Mouse (Mus musculus) embryonic facial prominence, embryonic 11.5 days (tissue): Measurements from ENCODE around the gene Klc4. TPM values are rescaled to one million over a fixed set of nuclear protein-coding genes. Genes with fewer than 3 reads are reported as not detected.
A peak's percentile ranks its signal among the peaks of the same experiment; 100 is the strongest.

Experiments used
- ATAC-seq: fragments of 200-750 bp; cut with Nextera tagmentation; replicated peaks from 2 replicates; pipeline ENCODE4 v1.8.0; 2017; ENCODE audit warnings: low read depth; ENCODE audit not compliant: insufficient number of reproducible peaks, low FRiP score, low TSS enrichment
- DNase-seq: peaks from one replicate; pipeline ENCODE4 v3.0.0-alpha.2; 2015; ENCODE audit warnings: low spot score
- H3K27ac ChIP-seq: fragments of 300-500 bp; sonication (generic); replicated peaks from 2 replicates; pipeline ENCODE4 v1.5.1; 2014; ENCODE audit warnings: mild to moderate bottlenecking, low read depth, low read length, control low read depth
- H3K27me3 ChIP-seq: fragments of 300-500 bp; sonication (generic); 2 replicates; pipeline ENCODE4 v1.6.1; 2014; ENCODE audit warnings: mild to moderate bottlenecking, low read length, moderate library complexity, mixed read lengths; ENCODE audit not compliant: control insufficient read depth, insufficient read depth
- H3K36me3 ChIP-seq: fragments of 300-500 bp; sonication (generic); replicated peaks from 2 replicates; pipeline ENCODE4 v1.6.1; 2014; ENCODE audit warnings: low read depth, mild to moderate bottlenecking, low read length, moderate library complexity, mixed read lengths; ENCODE audit not compliant: control insufficient read depth, insufficient read depth
- H3K4me1 ChIP-seq: fragments of 300-500 bp; sonication (generic); 2 replicates; pipeline ENCODE4 v1.6.1; 2014; ENCODE audit warnings: low read length, mixed read lengths; ENCODE audit not compliant: control insufficient read depth, insufficient read depth
- H3K4me2 ChIP-seq: fragments of 300-500 bp; sonication (generic); 2 replicates; pipeline ENCODE4 v1.6.1; 2014; ENCODE audit warnings: low read depth, mild to moderate bottlenecking, control low read depth, low read length, moderate library complexity
- H3K4me3 ChIP-seq: fragments of 300-500 bp; sonication (generic); 2 replicates; pipeline ENCODE4 v1.5.1; 2014; ENCODE audit warnings: low read depth, low read length, control low read depth
- H3K9ac ChIP-seq: fragments of 300-500 bp; sonication (generic); replicated peaks from 2 replicates; pipeline ENCODE4 v1.6.1; 2014; ENCODE audit warnings: mild to moderate bottlenecking, control low read depth, low read length
- H3K9me3 ChIP-seq: fragments of 300-500 bp; sonication (generic); replicated peaks from 2 replicates; pipeline ENCODE4 v1.6.1; 2016; ENCODE audit warnings: mild to moderate bottlenecking, low read length, inconsistent platforms, mixed read lengths; ENCODE audit not compliant: control insufficient read depth
- WGBS: fragments of 180-500 bp; shearing (Covaris S2); extraction: QIAGEN DNeasy Blood & Tissue Kit; methylation state at CpG from one replicate; pipeline ENCODE4 v1.1.7; 2014; 5-methylcytosine and 5-hydroxymethylcytosine counted together
- polyA plus RNA-seq: library from polyadenylated mRNA; unstranded; fragments of >200 nt; fragmentation: Nextera tagmentation; extraction: Ambion mirVana; gene quantifications from 2 replicates; pipeline ENCODE4 v1.2.1, GENCODE M21; 2014

The Klc4 gene
- polyA plus RNA-seq, 1 experiment from 2014 or later: 17.7 TPM

DNA sequence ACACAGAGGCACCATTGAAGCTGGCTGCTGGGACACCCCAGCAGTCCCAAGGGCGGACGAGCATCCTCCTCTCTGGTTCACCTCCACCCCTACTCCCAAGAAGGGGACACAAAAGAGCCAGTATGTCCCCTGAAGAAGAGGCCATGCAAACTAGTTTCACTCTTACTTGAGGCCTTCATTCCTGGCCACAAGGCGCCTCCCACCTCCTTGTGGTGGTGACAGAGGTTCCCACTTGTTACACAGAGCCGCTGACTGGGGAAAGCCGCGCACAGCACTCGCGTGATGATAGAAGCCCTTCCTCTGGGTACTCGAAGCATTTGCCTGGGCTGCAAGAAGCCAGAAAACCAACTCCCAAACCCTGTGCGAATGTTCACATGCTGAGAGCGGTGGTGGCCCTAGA, 23.6 kb downstream of the Klc4 start:
- DNase-seq (no peak), ATAC-seq (no peak)
- H3K27ac ChIP-seq: no peak overlapping the region
- peaks cover 22% of the 10 kb centered on the region for H3K4me1 ChIP-seq
- WGBS: 66% methylated on average over 11 of the region's 11 CpGs
- no peak overlapping the region for H3K4me3 ChIP-seq
- H3K27me3 ChIP-seq: no peaks in the 10 kb centered on the region
- H3K4me2 ChIP-seq: no peak overlapping the region
- no peaks in the 10 kb centered on the region for H3K36me3 ChIP-seq
- H3K9me3 ChIP-seq: no peaks in the 10 kb centered on the region
- no peak overlapping the region for H3K9ac ChIP-seq

DNA sequence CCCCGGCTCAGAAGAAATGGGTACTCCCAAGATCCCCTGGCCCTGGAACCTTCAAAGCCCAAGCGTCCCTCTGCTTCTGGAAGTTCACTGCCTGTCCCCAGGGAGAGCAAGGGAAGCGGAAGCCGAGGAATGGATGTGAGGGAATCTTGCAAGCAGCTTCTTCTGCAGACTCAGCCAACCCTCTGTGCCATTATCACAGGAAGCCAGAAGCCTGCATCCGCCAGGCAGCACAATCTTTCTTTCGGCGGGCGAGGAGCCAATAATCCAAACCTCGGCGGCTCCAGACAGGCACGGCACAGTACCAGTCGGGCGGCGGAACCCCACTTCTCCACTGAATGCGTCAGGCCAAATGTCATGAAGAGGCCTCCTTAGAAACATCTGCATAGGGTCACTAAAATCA, 24.5 kb downstream of the Klc4 start:
- Histone ChIP-seq H3K4me3 (no peak overlapping the region), H3K9ac (no peak overlapping the region; the same call in 1 of the 2 replicates), H3K4me2 (peak overlapping the region; percentile 4; the same call in 1 of the 2 replicates), H3K27me3 (no peaks in the 10 kb centered on the region), H3K9me3 (no peaks in the 10 kb centered on the region), H3K36me3 (no peaks in the 10 kb centered on the region), H3K27ac (no peak overlapping the region), H3K4me1 (peaks cover 23% of the 10 kb centered on the region)
- WGBS: 73% methylated on average over 15 of the region's 15 CpGs
- DNase-seq (no peak), ATAC-seq (no peak)

DNA sequence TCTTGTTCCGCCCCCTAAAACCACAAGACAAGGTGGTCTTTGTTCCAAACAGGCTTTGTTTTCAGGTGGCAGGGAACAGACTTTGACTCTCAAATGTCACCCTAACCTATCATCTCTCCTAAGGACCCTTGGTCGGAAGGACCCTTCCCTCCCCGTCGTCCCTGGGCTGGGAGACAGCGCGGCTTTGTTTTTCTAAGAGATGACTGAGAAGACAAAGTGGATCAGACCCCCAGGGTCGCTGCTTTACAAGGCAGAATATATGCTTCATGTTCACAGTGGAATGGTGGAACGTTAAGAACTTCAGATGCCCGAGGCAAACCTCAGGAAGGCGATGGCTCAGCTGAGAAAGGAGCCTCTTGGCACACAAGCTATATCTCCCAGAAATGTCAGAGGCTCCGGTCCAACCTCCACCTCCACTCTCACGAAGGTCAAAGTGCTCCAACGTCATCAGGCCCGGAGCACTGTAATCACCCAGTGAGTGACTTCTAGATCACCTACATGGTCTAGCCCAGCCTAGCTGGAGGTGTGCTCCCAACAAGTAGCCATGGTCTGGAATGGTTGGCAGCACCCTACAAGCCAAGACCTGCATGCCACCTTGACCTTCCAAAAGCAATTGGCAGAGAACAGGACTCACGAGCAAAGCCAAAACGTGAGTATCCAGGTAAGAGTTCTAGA, 26.0 kb downstream of the Klc4 start:
- Histone ChIP-seq H3K36me3 (no peaks in the 10 kb centered on the region), H3K27ac (peak overlapping the region; percentile 98), H3K4me1 (peaks cover 21% of the 10 kb centered on the region), H3K4me2 (peak overlapping the region; percentile 22), H3K27me3 (no peaks in the 10 kb centered on the region), H3K9ac (peak overlapping the region; percentile 61), H3K4me3 (no peak overlapping the region), H3K9me3 (no peaks in the 10 kb centered on the region)
- DNase-seq (no peak), ATAC-seq (0 out of 2 replicates have a peak, but pooled peaks have one; percentile 7)
- 25% methylated on average over 16 of the region's 16 CpGs for WGBS

DNA sequence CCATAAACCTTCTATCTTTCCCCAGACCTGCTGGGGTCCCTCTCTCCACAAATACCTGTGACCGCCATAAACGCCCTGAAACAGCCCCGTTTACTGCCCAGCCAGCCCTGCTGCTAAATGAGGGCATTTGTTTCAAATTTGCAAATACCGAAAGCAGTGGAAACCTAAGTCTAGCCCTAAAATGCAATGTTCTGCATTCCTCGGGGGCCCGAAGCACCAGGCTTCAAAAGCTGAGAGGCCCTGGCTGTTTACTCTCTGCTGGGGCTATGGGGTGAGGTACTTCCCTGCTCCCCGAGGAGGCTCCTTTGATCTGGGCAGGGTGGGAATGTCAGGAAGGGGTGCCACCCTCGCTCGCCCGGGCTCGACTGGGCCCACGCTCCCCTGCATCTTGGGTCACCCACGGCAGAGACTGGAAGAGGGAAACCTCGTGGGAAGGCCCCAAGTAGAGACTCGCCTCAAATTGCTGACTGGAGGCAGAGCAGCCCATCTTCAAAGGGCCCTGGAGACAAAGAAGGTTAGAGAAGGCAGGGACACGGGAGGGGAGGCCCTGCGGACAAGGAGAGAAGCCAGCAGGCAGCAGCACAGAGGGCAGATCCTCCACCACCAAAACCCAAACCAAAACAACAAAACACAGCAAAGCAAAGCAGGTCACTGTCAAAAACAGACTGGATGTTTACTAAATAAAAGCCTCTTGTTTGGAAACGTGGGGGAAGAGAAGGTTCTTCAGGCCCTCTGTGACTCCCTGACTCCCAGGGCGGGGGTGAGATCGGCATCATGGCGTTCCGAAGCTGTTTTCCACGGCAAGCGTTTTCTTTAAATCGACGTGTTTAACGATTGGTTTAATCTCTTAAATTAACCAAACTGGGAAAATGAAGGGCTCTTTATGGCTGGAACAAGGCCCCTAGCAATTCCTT, 26.8 kb downstream of the Klc4 start:
- peak; percentile 65 for DNase-seq
- H3K27ac ChIP-seq: peak overlapping the region; percentile 98
- ATAC-seq: peak; percentile 29; the same call in 1 of the 2 replicates
- H3K9ac ChIP-seq: peak overlapping the region; percentile 61
- H3K4me2 ChIP-seq: peak overlapping the region; percentile 30
- H3K9me3 ChIP-seq: no peaks in the 10 kb centered on the region
- H3K36me3 ChIP-seq: no peaks in the 10 kb centered on the region
- H3K4me1 ChIP-seq: peaks cover 18% of the 10 kb centered on the region
- H3K4me3 ChIP-seq: peak overlapping the region; percentile 7; the same call in 1 of the 2 replicates
- H3K27me3 ChIP-seq: no peaks in the 10 kb centered on the region
- 3% methylated on average over 27 of the region's 27 CpGs for WGBS

DNA sequence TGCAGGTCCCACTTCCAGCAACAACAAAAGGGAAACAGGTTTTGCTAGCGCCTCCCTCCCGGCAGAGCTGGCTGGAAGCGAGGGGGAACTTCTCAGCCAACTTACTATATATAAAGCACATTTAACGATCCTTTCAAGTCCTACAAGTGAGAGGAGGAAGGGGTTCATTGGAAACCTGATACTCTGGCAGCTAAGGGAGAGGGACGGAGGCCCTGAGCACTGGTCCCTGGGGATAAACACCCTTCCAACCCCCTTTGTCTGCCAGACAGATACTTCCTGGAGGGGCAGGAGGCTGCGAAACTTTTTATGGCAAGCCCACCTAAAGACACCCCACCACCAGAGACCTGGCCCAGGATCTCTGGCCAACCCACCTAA, 27.4 kb downstream of the Klc4 start:
- Histone ChIP-seq H3K9me3 (no peaks in the 10 kb centered on the region), H3K4me2 (peak overlapping the region; percentile 30), H3K4me1 (peaks cover 19% of the 10 kb centered on the region), H3K36me3 (no peaks in the 10 kb centered on the region), H3K9ac (peak overlapping the region; percentile 61), H3K27ac (peak overlapping the region; percentile 98), H3K4me3 (no peak overlapping the region), H3K27me3 (no peaks in the 10 kb centered on the region)
- DNase-seq: peak; percentile 62
- no peak for ATAC-seq
- WGBS: 4% methylated on average over 6 of the region's 6 CpGs

DNA sequence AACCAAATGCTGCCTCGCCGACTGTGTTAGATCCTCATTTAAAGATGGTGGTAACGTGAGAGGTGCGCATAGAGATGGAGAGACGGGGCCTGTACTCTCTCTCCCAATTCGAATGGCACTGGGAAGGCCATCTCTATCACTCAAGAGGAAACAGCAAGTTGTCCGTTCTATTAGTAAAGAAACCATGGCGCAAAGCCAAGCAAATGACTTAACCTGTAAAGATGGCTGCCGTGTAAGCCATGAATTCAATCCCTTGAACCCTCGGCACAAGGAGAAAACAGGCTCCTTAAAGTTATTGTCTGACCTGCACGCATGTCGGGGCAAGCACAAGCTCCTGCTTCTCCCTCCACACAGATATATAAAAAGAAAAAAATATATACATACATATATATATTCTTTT, 28.0 kb downstream of the Klc4 start:
- Histone ChIP-seq H3K27ac (peak overlapping the region; percentile 98), H3K9me3 (no peaks in the 10 kb centered on the region), H3K4me3 (no peak overlapping the region), H3K4me2 (no peak overlapping the region), H3K27me3 (no peaks in the 10 kb centered on the region), H3K4me1 (peaks cover 20% of the 10 kb centered on the region), H3K36me3 (no peaks in the 10 kb centered on the region), H3K9ac (no peak overlapping the region)
- DNase-seq (no peak), ATAC-seq (no peak)
- WGBS: 54% methylated on average over 12 of the region's 12 CpGs

DNA sequence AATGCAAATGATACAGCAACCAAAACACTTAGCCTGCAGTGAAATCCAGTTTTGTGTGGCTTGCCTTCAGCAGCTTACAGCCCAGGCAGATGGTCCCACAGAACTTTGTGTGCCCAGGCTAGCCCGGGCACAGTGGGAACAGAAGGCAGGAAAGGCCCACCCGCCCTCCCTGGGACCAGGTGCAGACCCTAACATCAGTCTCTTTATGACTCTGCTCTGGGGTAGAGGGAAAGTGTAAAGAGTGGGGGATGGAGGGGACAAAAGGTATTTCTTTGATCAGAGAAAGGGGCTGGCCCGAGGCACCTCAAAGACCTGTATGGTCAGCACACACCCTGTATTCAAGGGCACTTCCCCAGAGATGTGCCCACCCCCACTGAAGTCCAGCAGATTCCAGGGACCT, 32.6 kb downstream of the Klc4 start:
- DNase-seq (no peak), ATAC-seq (no peak)
- Histone ChIP-seq H3K4me2 (no peak overlapping the region), H3K4me3 (no peak overlapping the region), H3K9ac (no peak overlapping the region), H3K36me3 (no peaks in the 10 kb centered on the region), H3K27ac (no peak overlapping the region), H3K4me1 (peaks cover 12% of the 10 kb centered on the region), H3K27me3 (no peaks in the 10 kb centered on the region), H3K9me3 (no peaks in the 10 kb centered on the region)
- 45% methylated on average over 3 of the region's 3 CpGs for WGBS

DNA sequence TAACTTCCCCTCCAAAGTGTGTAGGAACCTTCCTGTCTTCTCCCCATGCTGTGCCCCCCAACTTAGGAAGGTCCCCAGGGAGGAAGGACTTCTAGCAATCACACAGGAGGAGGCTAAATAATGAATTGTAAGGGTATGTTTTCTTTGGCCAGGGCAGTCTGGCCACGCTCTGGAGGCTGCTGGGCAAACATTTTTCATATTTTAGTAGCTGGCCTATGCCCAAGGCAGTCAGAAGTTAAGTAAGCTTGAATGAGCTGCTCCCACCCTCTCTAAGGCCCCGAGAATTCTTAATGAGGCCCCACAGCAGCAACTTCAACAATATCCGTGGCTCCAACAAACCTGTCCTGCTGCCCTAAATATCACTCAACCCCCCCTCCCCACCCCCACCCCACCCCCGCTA, 33.0 kb downstream of the Klc4 start:
- ATAC-seq: no peak
- H3K4me1 ChIP-seq: peaks cover 12% of the 10 kb centered on the region
- no peaks in the 10 kb centered on the region for H3K27me3 ChIP-seq
- no peak overlapping the region for H3K9ac ChIP-seq
- no peak overlapping the region for H3K4me3 ChIP-seq
- H3K27ac ChIP-seq: no peak overlapping the region
- DNase-seq: no peak
- no peak overlapping the region for H3K4me2 ChIP-seq
- WGBS: 33% methylated on average over 4 of the region's 4 CpGs
- no peaks in the 10 kb centered on the region for H3K36me3 ChIP-seq
- H3K9me3 ChIP-seq: no peaks in the 10 kb centered on the region
